Mouse (Mus musculus) cerebellum, adult 18-20 months (tissue): ENCODE results near the gene Slc1a2.
A peak's percentile ranks its signal among the peaks of the same experiment; 100 is the strongest.

Source experiments
- DNase-seq, 2 experiments: peaks; one replicate each; pipeline ENCODE4 v3.0.0; 2021

The Slc1a2 gene

DNA sequence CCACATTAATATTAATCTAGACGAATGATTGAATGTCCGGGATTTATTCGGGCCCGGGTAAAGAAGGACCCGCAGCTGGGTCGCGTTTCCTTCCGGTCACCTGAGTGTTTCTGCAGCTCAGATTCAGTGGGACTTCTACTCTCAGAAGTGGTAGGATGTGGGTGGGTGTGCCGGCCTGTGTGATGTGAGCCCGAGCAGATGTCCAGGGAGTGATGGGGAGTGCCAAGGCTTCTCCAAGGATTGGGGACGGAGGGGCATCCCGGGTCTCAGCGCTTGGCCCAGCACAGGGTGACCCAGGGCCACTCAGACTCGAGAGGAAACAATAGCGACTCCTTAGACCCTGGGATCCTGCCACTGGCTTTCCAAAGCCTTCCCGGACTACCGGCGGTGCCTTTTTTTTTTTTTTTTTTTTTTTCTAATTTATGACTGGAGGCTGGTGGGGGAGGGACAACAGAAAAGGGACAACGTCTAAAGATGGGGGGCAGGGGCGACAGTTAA lies at the start of gene Slc1a2:
Slc1a2 (plus strand) TSS at position 497 of the 498 bp plus-strand sequence.
- peak; percentile 40 to 55 for DNase-seq

GRCm38 (mm10) chr2:102610485-102610884 lies 48.0 kb upstream of the Slc1a2 start:
- no peak for DNase-seq

DNA sequence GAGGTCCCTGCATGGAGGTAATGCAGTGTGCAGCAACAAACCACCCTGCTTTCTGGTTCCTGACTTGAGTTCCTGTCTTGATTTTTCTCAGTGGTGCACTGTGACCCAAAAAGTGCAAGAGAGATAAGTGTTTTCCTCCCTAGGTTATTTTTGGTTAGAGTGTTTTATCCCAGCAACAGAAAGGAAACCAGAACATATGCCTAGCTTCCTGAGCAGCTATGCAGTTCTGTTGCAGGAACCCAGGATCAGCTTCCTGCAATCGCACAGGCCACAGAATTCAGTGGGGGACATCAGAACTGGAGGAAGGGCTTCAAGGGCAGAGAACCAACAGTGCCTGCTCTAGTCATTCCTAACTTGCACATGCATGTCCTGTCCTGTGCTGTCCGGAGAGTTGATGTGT lies 41.8 kb upstream of the Slc1a2 start:
- no peak for DNase-seq

DNA sequence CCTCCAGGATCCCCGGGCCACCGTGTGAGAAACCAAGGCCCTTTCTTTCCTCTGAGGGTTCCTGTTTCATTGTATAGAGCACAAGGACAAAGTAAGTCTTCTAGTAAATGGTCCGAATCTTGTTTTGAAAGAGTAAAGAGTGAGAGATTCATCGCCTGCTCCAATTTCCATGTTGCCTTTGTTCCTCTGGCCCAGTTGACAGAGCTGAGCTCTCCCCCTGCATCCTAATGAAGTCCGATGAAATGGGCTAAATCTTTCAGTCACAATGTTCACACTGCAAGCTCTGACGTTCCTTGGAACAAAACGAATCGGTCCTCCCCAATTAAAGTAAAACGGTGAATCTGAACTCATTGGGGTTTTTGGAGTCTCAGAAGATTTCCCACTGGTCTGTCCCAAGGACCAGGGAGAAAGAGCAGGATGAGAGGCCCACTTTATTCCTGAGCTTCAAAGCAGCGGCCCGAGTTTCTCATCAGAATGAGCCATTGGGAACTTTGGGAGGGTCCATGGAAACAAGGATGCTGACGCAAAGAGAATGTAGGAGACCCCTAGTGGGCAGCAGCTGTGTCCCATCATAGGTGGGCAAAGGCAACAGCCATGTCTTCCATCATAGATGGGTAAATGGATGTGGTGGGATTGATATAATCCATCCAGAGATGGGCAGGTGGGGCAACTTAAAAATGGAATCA lies 37.6 kb upstream of the Slc1a2 start:
- DNase-seq = peak in 1 of 2 experiments; percentile 4

GRCm38 (mm10) chr2:102622176-102622575 lies 36.3 kb upstream of the Slc1a2 start:
- no peak for DNase-seq

DNA sequence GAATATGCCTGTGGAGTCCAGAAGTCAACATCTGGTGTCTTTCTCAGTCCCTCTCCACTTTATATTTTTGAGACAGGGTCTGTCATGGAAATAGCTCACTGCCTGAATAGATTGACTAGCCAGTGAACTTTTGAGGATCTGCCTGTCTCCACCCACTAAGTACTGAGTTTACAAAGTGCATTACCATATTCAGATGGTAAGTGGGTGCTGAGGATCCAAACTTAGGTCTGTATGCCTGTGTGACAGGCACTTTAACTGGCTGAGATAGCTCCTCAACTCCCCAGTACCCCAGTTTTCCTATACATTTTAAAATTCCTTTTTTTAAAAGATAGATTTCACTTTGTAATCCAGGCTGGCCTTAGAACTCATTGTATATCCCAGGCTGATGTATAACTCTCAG lies 35.5 kb upstream of the Slc1a2 start:
- DNase-seq = no peak

GRCm38 (mm10) chr2:102624538-102624937 lies 33.9 kb upstream of the Slc1a2 start:
- no peak for DNase-seq

DNA sequence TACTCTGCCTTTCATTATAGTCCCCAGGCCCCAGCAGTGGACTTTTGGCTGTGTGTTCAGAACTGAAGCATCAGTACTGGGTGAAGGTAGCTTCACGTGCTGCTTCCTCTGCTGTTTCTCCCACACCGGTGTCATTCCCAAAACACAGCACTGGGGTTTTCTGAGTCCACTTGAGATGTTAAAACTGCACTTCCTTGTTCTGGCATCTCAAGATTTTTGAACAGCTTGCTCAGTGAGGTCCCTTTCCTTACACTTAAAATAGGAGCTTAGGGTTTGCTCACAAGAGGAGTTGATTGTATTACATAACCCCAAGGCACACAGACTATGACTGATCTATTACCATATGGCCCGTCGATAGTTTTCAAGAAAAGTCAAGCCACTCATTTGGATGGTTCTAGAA lies 26.1 kb upstream of the Slc1a2 start:
- no peak for DNase-seq

GRCm38 (mm10) chr2:102634010-102634409 lies 24.4 kb upstream of the Slc1a2 start:
- DNase-seq = no peak

DNA sequence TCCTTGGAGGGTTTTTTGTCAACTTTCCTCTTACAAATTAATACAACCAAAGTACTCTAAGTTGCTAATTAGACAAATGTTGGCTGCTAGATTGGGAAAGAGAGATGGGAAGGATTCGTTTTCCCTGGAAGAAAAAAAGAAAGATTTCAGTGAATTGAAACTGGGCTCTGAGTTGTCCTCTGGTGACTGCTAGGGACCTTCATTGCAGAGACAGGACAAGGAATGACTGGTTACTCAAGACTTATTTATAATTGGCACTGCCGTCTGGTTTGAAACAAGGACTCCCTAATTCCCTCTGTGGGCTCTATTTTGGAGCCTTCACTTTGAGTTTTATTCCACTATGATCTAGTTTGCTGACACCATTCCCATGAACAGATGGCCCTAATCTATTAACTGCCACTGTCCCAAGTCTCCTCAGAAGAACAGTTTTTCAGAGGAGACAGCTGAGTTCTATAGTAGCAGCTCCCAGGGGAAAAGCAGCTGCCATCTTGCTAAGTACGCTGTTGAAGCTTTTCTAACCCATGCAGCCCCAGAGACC lies 22.9 kb upstream of the Slc1a2 start:
- no peak for DNase-seq

DNA sequence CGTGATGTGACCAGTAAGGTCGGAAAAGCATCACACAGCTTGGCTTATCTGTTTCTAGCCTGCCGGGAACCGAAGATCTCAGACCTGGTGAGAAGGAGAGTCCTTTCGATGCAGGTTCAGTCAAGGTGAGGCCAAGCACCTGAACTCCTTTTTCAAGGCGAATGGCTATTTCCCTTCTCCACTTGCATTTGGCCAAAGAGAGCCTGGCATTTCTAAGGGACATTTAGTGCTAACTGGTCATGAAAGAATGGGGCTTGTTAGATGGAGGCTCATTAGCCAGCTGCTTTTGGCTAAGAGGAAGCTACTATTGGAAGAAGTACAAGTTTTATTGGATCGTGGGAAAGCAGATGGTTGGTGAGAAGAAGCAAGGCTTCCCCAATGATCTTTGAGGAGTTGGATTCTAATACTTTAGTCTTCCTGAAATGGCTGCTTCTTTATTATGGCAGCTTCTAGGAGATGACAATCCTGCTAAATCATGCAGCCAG lies 22.3 kb upstream of the Slc1a2 start:
- no peak for DNase-seq

DNA sequence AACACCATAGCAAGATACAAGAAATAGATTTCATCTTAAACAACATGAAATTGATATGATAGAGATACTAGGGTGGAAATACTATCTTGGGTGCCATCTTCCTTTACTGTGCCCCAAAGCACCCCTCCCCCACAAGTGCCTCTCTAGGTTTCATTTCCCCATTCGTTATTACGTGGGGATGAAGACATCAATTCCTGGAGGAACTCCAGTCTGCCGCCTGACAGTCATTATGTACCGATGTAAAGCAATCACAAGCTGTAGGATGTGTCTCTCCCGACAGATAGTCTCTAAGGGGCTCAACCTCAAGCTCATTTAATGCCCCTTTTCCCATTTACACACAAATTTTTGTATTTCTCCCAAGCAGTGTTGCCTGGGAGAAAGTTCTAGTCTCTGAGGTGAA lies 20.3 kb upstream of the Slc1a2 start:
- no peak for DNase-seq

GRCm38 (mm10) chr2:102638690-102639089 lies 19.8 kb upstream of the Slc1a2 start:
- no peak for DNase-seq

- no peak for DNase-seq
Observed at GRCm38 (mm10) chr2:102648845-102649500, 9.5 kb upstream of the Slc1a2 start.

DNA sequence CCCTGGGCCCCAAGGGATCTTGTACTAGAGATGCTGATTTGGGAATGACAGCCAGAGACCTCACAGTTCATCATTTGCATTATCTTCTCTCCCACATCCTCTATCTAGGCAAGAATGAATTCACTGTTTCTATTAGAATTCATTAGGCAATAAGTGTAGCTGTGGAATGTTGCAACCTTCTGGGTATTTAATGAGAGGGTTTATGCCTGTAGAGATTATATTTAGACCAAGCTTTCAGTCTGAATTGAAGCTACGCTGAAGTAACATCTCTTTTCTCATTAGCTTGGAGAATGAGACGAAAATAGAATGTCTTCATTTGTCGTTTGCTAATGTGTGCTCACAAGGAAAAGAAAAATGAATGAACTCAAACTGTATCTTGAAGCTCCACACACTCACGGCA lies 8.1 kb upstream of the Slc1a2 start:
- no peak for DNase-seq

DNA sequence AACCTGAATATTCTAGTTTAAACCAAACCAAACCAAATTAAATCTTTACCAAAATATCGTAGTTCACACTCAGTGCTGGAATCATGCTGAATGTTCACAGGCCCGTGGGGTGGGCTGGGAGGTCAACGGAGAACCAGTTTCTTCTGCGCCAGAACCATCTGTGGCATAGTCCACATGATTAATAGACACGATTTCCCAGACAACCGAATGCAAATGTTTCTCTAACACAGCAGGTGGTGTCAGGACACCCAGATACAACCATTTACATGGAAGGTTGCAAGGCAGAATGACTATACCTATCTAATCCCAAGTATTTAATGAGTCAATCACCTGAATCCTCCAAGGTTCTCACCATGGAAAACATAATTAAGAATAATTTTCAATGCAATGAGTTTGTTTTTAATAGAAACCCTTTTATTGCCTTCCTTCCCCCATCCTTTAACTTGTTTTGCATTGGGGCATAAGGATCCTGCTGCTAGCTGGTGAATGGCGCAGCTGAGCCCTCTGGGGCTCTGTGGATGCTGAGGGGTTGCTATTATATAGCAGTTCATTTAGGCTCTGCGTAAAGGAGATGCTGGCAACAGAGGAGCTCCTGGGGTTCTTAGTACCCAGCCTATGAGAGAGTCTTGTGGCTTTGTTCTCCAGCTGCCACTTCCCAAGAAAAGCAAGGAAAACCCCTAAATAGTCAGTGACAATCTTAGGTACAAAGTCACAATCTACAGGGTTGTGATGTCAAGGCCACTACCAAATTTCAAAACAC lies 2.3 kb upstream of the Slc1a2 start:
- no peak for DNase-seq

DNA sequence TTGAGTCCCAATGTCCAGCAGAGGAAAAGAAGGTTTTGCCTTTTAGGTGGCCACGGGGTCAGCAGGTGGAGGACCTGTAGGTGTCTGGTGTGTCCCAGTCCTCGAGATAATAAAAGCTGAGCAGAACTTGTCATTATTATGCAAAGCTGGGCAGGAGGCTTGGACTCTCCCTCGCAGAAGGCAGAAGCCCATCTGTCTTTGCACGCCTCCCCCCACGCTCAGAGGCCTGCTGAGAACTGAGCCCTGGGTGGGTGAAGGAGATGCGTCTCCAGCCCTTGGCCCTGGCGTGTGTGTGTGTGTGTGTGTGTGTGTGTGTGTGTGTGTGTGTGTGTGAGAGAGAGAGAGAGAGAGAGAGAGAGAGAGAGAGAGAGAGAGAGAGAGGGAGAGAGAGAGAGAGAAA lies 733 bp upstream of the Slc1a2 start:
- peak; percentile 46 to 47 for DNase-seq

DNA sequence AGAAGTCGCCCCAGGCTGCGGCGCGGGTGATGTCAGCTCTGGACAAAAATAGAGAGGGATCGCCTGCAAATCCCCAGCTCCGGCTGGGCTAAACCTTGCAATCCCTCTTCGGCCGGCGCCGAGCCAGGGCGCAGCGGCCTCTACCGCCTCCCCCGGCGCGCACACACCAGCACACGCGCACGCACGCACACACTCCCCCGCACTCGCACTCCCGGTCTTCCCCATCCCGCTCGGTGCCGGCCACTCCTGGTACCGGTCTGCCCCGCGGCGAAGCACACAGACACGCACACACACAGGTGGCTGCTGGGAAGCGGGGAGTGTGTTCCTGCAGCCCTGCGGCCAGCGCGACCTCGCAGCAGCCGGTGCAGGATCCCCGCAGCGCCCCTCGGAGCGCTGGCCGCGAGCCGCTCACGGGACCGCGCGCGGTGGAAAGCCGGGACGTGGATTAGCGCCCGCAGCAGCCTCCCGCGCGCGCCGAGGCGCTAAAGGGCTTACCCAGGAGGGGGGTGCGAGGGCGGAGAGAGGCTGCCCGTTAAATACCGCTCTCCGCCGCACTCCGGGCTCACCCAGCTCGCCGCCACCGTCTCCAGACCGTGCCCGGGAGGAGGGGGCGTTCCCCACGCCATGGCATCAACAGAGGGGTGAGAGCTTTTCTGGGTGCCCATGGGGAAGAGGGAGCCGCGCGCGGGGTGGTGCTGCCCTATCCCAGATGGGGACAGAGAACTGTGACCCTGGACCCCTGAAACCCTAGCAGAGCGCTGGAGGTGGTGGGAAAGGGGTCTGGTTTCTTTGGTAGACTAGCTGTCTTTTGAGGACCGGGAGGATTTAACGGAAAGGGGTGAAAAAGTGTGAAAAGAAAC lies 432 bp downstream of the Slc1a2 start:
- DNase-seq = peak; percentile 79 to 83

DNA sequence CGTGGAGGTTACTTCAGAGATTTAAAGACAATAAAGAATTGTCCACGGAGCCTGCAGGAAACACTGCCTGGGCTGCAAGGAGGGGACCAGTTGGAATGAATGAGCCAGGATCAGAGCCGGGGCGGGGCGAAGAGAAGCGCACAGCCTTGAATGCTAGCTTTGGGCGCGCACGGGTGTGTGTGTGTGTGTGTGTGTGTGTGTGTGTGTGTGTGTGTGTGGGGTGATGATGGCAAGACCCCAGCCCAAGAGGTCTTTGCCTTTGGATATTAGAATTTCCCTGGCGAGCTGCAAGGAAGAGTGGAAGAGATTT lies 1.0 kb downstream of the Slc1a2 start:
- DNase-seq = peak; percentile 49 to 54

- no peak for DNase-seq
Observed at GRCm38 (mm10) chr2:102661052-102661451, 2.6 kb downstream of the Slc1a2 start.

DNA sequence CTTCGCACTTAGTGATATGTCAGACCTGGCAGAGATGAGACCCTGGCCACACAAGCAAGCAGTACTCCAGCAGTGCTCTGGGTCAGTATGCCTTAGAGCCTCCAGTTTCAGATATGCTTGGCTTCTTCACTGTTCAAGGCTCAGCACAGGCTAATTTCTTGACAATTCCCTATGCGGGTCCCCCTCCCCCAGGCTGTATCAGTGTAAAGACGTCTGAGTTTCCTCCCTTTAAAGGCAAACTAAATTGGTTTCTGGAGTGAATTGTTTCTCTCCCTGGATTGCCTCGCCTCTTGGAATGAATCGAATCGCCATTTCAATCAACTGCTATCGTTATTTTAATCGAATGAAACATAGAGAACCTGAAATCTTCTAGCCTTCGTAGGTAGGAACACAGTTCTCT lies 4.5 kb downstream of the Slc1a2 start:
- DNase-seq = no peak

DNA sequence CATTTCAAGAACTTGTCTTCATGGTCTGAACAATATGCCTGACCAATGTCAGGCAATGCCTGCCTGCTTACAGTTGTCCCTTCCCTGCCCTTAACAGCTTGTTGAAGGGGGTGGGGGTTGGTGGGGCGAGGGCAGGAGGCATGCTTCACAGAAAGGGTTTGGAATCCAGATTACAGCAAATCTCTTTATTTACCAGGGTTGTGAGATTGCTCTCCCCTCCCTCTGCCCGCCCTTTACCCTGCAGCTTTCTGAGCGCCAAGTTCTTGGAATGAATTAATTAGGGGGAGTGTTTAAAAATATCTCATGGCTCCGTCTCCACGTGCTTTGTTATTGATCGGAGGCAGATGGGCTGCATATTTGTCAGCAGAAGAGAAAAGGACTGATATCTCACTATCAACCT lies 4.9 kb downstream of the Slc1a2 start:
- DNase-seq = no peak

- no peak for DNase-seq
Observed at GRCm38 (mm10) chr2:102663865-102664264, 5.4 kb downstream of the Slc1a2 start.
